Mouse (Mus musculus): Measurements from ENCODE around the gene Med15. TPM values are rescaled to one million over a fixed set of nuclear protein-coding genes. Genes with fewer than 3 reads are reported as not detected.

The Med15 gene
- total RNA-seq (2023): 10 to 100 TPM; 72.6 to 88.4 TPM

GRCm38 (mm10) chr16:17732841-17733340, at the start of gene Med15:
TSS of gene Med15 (minus strand) at chr16:17732891.

GRCm38 (mm10) chr16:17759344-17759773, 26.7 kb upstream of the Med15 start, which contains the start of gene Klhl22:
TSS of gene Klhl22 (plus strand) at chr16:17759618.

GRCm38 (mm10) chr16:17646310-17647114, 86.2 kb downstream of the Med15 start, which contains the start of gene Ccdc74a:
TSS of gene Ccdc74a (plus strand) at chr16:17646470.

GRCm38 (mm10) chr16:17619198-17620105, 113.2 kb downstream of the Med15 start, which contains the start of gene Smpd4:
TSS of gene Smpd4 (plus strand) at chr16:17619354.

Other genes starting within 250 kb of the Med15 start
- gene Aifm3, start 243.3 kb downstream of the Med15 start, total RNA-seq (2023): not detected
- gene Lztr1, start 224.2 kb downstream of the Med15 start, total RNA-seq (2023): 10 to 100 TPM; 34.9 to 35.2 TPM
- gene Thap7, start 201.8 kb downstream of the Med15 start, total RNA-seq (2023): 10 to 100 TPM; 16.0 to 19.1 TPM
- under 1 TPM in 1 of 2 experiments, not detected in 1; 0.20 TPM for gene Lrrc74b, start 171.6 kb downstream of the Med15 start, total RNA-seq (2023)
- gene P2rx6, start 171.0 kb downstream of the Med15 start, total RNA-seq (2023): not detected
- gene Slc7a4, start 149.7 kb downstream of the Med15 start, total RNA-seq (2023): under 1 TPM; 0.38 to 0.77 TPM
- 10 to 100 TPM; 24.6 to 30.2 TPM for gene Smpd4, start 113.5 kb downstream of the Med15 start, total RNA-seq (2023)
- gene Ccdc74a, start 86.4 kb downstream of the Med15 start, total RNA-seq (2023): 1 to 10 TPM; 1.0 to 1.5 TPM
- gene Klhl22, start 26.7 kb upstream of the Med15 start, total RNA-seq (2023): 10 to 100 TPM; 12.4 to 15.8 TPM
- under 1 TPM; 0.31 to 0.59 TPM for gene Scarf2, start 64.4 kb upstream of the Med15 start, total RNA-seq (2023)
- gene B830017H08Rik, start 100.2 kb upstream of the Med15 start, total RNA-seq (2023): not detected
- gene Car15, start 105.5 kb upstream of the Med15 start, total RNA-seq (2023): 1 to 10 TPM; 3.7 to 6.8 TPM
- under 1 TPM; 0.33 to 0.73 TPM for gene Gm20518, start 158.8 kb upstream of the Med15 start, total RNA-seq (2023)
- not detected for gene Tssk1, start 161.3 kb upstream of the Med15 start, total RNA-seq (2023)
- 10 to 100 TPM; 40.7 to 40.8 TPM for gene Dgcr2, start 165.7 kb upstream of the Med15 start, total RNA-seq (2023)
- gene Tssk2, start 165.7 kb upstream of the Med15 start, total RNA-seq (2023): not detected
- gene Ess2, start 178.5 kb upstream of the Med15 start, total RNA-seq (2023): 10 to 100 TPM; 19.6 to 19.9 TPM
- not detected for gene Gsc2, start 182.2 kb upstream of the Med15 start, total RNA-seq (2023)
- gene Slc25a1, start 195.3 kb upstream of the Med15 start, total RNA-seq (2023): 10 to 100 TPM; 16.1 to 18.1 TPM
- gene Vpreb2, start 247.5 kb upstream of the Med15 start, total RNA-seq (2023): 1 to 10 TPM in 1 of 2 experiments, not detected in 1; 1.5 TPM